14 mouse cellular contexts compared by ENCODE assay signal in genomic region chr10:63125343-63125742, GRCm38 (mm10). TPM values are rescaled to one million over a fixed set of nuclear protein-coding genes. Genes with fewer than 3 reads are reported as not detected.
DNase-seq lines count a peak whose midpoint lies in the region; ATAC-seq and TF ChIP-seq lines count a peak whose summit lies in the region.
"Had no signal": no experiment of that assay in that cellular context is flagged by ENCODE, and none has a peak within 500 bp of the region (broad histone marks: within the 10 kb centered on the region; RNA-seq: fewer than 3 reads in every experiment).

No protein-coding gene starts in this region.

- TF ChIP-seq POLR2A in brain, embryonic 14.5 days (IDR thresholded peaks at IDR 0.05; ENCODE audit: borderline replicate concordance, extremely low read depth, insufficient read depth, insufficient read length, poor library complexity, severe bottlenecking) = no peak

- H3K9me3 ChIP-seq in kidney, embryonic 14.5 days (ENCODE audit: control insufficient read depth, low read length) = no peaks in the 10 kb centered on the region
- no peaks in the 10 kb centered on the region for H3K9me3 ChIP-seq in neural tube, embryonic 15.5 days (replicated peaks)
- H3K9me3 ChIP-seq: limb, embryonic 12.5 days; midbrain, embryonic 12.5 days had no signal

- WGBS in kidney, embryonic 14.5 days = 42% methylated on average over 11 of the region's 11 CpGs
- 42% methylated on average over 11 of the region's 11 CpGs for WGBS in neural tube, embryonic 15.5 days

- peak; percentile 16; the same call in 1 of the 2 replicates for TF ChIP-seq CTCF in brain, embryonic 14.5 days (IDR thresholded peaks at IDR 0.05; ENCODE audit: borderline replicate concordance, extremely low read depth, insufficient read depth, insufficient read length)

- no peak for ATAC-seq in kidney, embryonic 14.5 days (ENCODE audit: low FRiP score, low TSS enrichment)
- no peak for ATAC-seq in neural tube, embryonic 15.5 days (ENCODE audit: low FRiP score)

- peak; percentile 20 to 27 for DNase-seq in cerebellum, postnatal 10 days
- DNase-seq in cerebellum, adult 11 months = no peak
- DNase-seq in kidney, postnatal 4 days = peak; percentile 16 to 38
- peak; percentile 23 for DNase-seq in 3T3-L1 (ENCODE audit: low read depth, low spot score)
- peak; percentile 26 for DNase-seq in brain, embryonic 14.5 days (ENCODE audit: low read depth)
- no peak for DNase-seq in thymus, adult 18-20 months
- DNase-seq: adrenal gland, adult 8-10 months; right cerebral cortex, adult 18-20 months had no signal

- H3K27me3 ChIP-seq in kidney, embryonic 14.5 days (ENCODE audit: control insufficient read depth, insufficient read depth, low read length) = no peaks in the 10 kb centered on the region
- H3K27me3 ChIP-seq in neural tube, embryonic 15.5 days (replicated peaks) = no peaks in the 10 kb centered on the region
- H3K27me3 ChIP-seq: limb, embryonic 12.5 days; midbrain, embryonic 12.5 days had no signal

- H3K4me2 ChIP-seq in kidney, embryonic 14.5 days (replicated peaks; ENCODE audit: low read depth, low read length) = no peak overlapping the region
- no peak overlapping the region for H3K4me2 ChIP-seq in neural tube, embryonic 15.5 days
- H3K4me2 ChIP-seq: limb, embryonic 12.5 days; midbrain, embryonic 12.5 days had no signal

- no peak overlapping the region for H3K27ac ChIP-seq in kidney, embryonic 14.5 days (ENCODE audit: low read depth, low read length)
- no peak overlapping the region for H3K27ac ChIP-seq in neural tube, embryonic 15.5 days (replicated peaks)
- H3K27ac ChIP-seq: limb, embryonic 12.5 days; midbrain, embryonic 12.5 days had no signal

- no peaks in the 10 kb centered on the region for H3K4me1 ChIP-seq in kidney, embryonic 14.5 days (ENCODE audit: control insufficient read depth, insufficient read depth, low read length)
- no peaks in the 10 kb centered on the region for H3K4me1 ChIP-seq in neural tube, embryonic 15.5 days
- H3K4me1 ChIP-seq: limb, embryonic 12.5 days; midbrain, embryonic 12.5 days had no signal

- H3K36me3 ChIP-seq in kidney, embryonic 14.5 days (ENCODE audit: control insufficient read depth, insufficient read depth, low read length) = no peaks in the 10 kb centered on the region
- H3K36me3 ChIP-seq in neural tube, embryonic 15.5 days = no peaks in the 10 kb centered on the region
- H3K36me3 ChIP-seq: limb, embryonic 12.5 days; midbrain, embryonic 12.5 days had no signal

- H3K4me3 ChIP-seq in kidney, embryonic 14.5 days (ENCODE audit: low read length) = no peak overlapping the region
- H3K4me3 ChIP-seq in neural tube, embryonic 15.5 days (replicated peaks) = no peak overlapping the region
- H3K4me3 ChIP-seq: limb, embryonic 12.5 days; midbrain, embryonic 12.5 days had no signal

- H3K9ac ChIP-seq in kidney, embryonic 14.5 days (ENCODE audit: low read depth, low read length) = no peak overlapping the region
- no peak overlapping the region for H3K9ac ChIP-seq in neural tube, embryonic 15.5 days (replicated peaks)
- H3K9ac ChIP-seq: limb, embryonic 12.5 days; midbrain, embryonic 12.5 days had no signal

RNA-seq across cellular contexts. Expression of gene Atoh7, which starts 25.9 kb away (rescaled TPM):
- 0.56 TPM in 1 of 2 replicates, not detected in the other for polyA plus RNA-seq in kidney, embryonic 14.5 days (2014; fragmentation: Nextera tagmentation; extraction: Ambion mirVana)
- polyA plus RNA-seq in brain, embryonic 14.5 days (2012; rRNA removed) = 0.54 and 3.1 TPM in 2 replicates
- polyA plus RNA-seq in neural tube, embryonic 15.5 days (2015; fragmentation: Nextera tagmentation; extraction: Ambion mirVana) = 2.7 and 3.8 TPM in 2 replicates
- polyA plus RNA-seq: C2C12; embryonic facial prominence, embryonic 14.5 days had no signal

Comparison
In these comparisons a context has a peak if more than half of its experiments do, and no peak if none do; other contexts are left out.
1. DNase-seq: peak in cerebellum, postnatal 10 days (2 of 2), kidney, postnatal 4 days (2 of 2), 3T3-L1 (single experiment) and brain, embryonic 14.5 days (single experiment); none in cerebellum, adult 11 months (single experiment) and thymus, adult 18-20 months (0 of 2).